In the genomic region with DNA sequence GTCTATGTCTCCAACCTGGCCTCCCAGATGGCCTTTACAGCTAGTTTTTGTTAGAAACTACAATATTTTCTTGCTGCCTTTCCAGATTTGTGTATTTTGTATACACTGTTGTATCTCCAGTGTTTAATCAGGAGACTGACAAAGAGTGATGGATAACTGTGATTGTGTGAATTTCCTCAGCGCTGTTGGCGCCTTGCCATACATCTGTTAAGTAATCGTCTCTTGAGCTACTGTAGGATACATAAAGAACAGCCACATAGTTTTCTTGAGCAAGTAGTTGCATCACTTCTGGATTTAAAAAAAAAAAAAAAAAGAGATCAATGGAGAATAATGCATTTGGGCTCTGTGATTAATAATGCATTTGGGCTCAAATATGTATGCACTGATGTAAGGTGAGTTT, we compare ENCODE assay signal across 20 mouse cellular contexts. TPM values are rescaled to one million over a fixed set of nuclear protein-coding genes. Genes with fewer than 3 reads are reported as not detected.
A peak's percentile ranks its signal among the peaks of the same experiment; 100 is the strongest.
DNase-seq lines count a peak whose midpoint lies in the region; ATAC-seq and TF ChIP-seq lines count a peak whose summit lies in the region.
"Had no signal": no experiment of that assay in that cellular context is flagged by ENCODE, and none has a peak within 500 bp of the region (broad histone marks: within the 10 kb centered on the region; RNA-seq: fewer than 3 reads in every experiment).

No protein-coding gene starts in this region.

- no peak for TF ChIP-seq CTCF in forebrain, postnatal 0 days (IDR thresholded peaks at IDR 0.05; ENCODE audit: low read depth)

- 62% methylated on average over 3 of the region's 3 CpGs for WGBS in forebrain, embryonic 13.5 days
- WGBS in forebrain, embryonic 11.5 days: 88% methylated on average over 3 of the region's 3 CpGs
- 36% methylated on average over 3 of the region's 3 CpGs for WGBS in lung, embryonic 15.5 days
- 50% methylated on average over 3 of the region's 3 CpGs for WGBS in forebrain, postnatal 0 days
- 66% methylated on average over 3 of the region's 3 CpGs for WGBS in kidney, embryonic 15.5 days

- H3K4me1 ChIP-seq in forebrain, embryonic 13.5 days: peaks cover 5% of the 10 kb centered on the region; the same call in 1 of the 2 replicates
- H3K4me1 ChIP-seq in forebrain, embryonic 11.5 days (replicated peaks; ENCODE audit: control insufficient read depth, insufficient read depth, low read length): no peaks in the 10 kb centered on the region
- 0 out of 2 replicates have a peak, but pooled peaks cover 3% of the 10 kb centered on the region for H3K4me1 ChIP-seq in lung, embryonic 15.5 days
- no peaks in the 10 kb centered on the region for H3K4me1 ChIP-seq in forebrain, postnatal 0 days (ENCODE audit: insufficient read depth)
- no peaks in the 10 kb centered on the region for H3K4me1 ChIP-seq in kidney, embryonic 15.5 days
- H3K4me1 ChIP-seq: embryonic facial prominence, embryonic 13.5 days; hindbrain, embryonic 15.5 days; limb, embryonic 15.5 days had no signal

- H3K36me3 ChIP-seq in forebrain, embryonic 13.5 days (ENCODE audit: poor library complexity, severe bottlenecking): no peaks in the 10 kb centered on the region
- H3K36me3 ChIP-seq in forebrain, embryonic 11.5 days (ENCODE audit: control insufficient read depth, insufficient read depth, low read length): no peaks in the 10 kb centered on the region
- no peaks in the 10 kb centered on the region for H3K36me3 ChIP-seq in lung, embryonic 15.5 days
- H3K36me3 ChIP-seq in forebrain, postnatal 0 days (ENCODE audit: insufficient read depth): no peaks in the 10 kb centered on the region
- H3K36me3 ChIP-seq in kidney, embryonic 15.5 days: no peaks in the 10 kb centered on the region
- H3K36me3 ChIP-seq: embryonic facial prominence, embryonic 13.5 days; hindbrain, embryonic 15.5 days; limb, embryonic 15.5 days had no signal

- no peak for DNase-seq in forebrain, embryonic 11.5 days (ENCODE audit: low spot score)
- DNase-seq in lung, postnatal 25 days (ENCODE audit: low spot score): no peak
- peak; percentile 45 for DNase-seq in forebrain, postnatal 0 days
- peak; percentile 21 to 35 for DNase-seq in lung, postnatal 4 days
- no peak for DNase-seq in ovary, postnatal 14 days (ENCODE audit: low spot score)
- DNase-seq: adrenal gland, adult 2 months; cerebellum, adult 9-11 months; gastrocnemius, adult 2 months; heart, postnatal 36 days; retina, postnatal 1 day; right cerebral cortex, postnatal 4 days had no signal

- H3K27me3 ChIP-seq in forebrain, embryonic 13.5 days: no peaks in the 10 kb centered on the region
- H3K27me3 ChIP-seq in forebrain, embryonic 11.5 days (ENCODE audit: control insufficient read depth, insufficient read depth, low read length): no peaks in the 10 kb centered on the region
- H3K27me3 ChIP-seq in lung, embryonic 15.5 days: no peaks in the 10 kb centered on the region
- H3K27me3 ChIP-seq in forebrain, postnatal 0 days (ENCODE audit: insufficient read depth, low read length): no peaks in the 10 kb centered on the region
- H3K27me3 ChIP-seq in kidney, embryonic 15.5 days: no peaks in the 10 kb centered on the region
- H3K27me3 ChIP-seq: CH12.LX; embryonic facial prominence, embryonic 13.5 days; hindbrain, embryonic 15.5 days; limb, embryonic 15.5 days had no signal

- H3K27ac ChIP-seq in forebrain, embryonic 13.5 days: 0 out of 2 replicates have a peak overlapping the region, but pooled peaks have one; percentile 19
- no peak overlapping the region for H3K27ac ChIP-seq in forebrain, embryonic 11.5 days (ENCODE audit: low read depth, low read length)
- H3K27ac ChIP-seq in lung, embryonic 15.5 days: peak overlapping the region; percentile 29; the same call in 1 of the 2 replicates
- no peak overlapping the region for H3K27ac ChIP-seq in forebrain, postnatal 0 days (ENCODE audit: low read depth, low read length)
- H3K27ac ChIP-seq in kidney, embryonic 15.5 days: no peak overlapping the region
- H3K27ac ChIP-seq: embryonic facial prominence, embryonic 13.5 days; gastrocnemius, adult 2 months; hindbrain, embryonic 15.5 days; kidney, postnatal 0 days; limb, embryonic 15.5 days had no signal

- ATAC-seq in forebrain, embryonic 13.5 days: peak; percentile 55; the same call in 1 of the 2 replicates
- ATAC-seq in forebrain, embryonic 11.5 days (replicated peaks; ENCODE audit: low FRiP score): no peak
- no peak for ATAC-seq in lung, embryonic 15.5 days (ENCODE audit: borderline replicate concordance, extremely low read depth, low FRiP score, low TSS enrichment)
- ATAC-seq in forebrain, postnatal 0 days: no peak
- ATAC-seq in kidney, embryonic 15.5 days (replicated peaks; ENCODE audit: low FRiP score): no peak
- ATAC-seq: intestine, embryonic 16.5 days had no signal

- no peak overlapping the region for H3K4me3 ChIP-seq in forebrain, embryonic 13.5 days
- H3K4me3 ChIP-seq in forebrain, embryonic 11.5 days (ENCODE audit: low read depth, low read length): no peak overlapping the region
- no peak overlapping the region for H3K4me3 ChIP-seq in lung, embryonic 15.5 days
- H3K4me3 ChIP-seq in forebrain, postnatal 0 days (ENCODE audit: low read depth, low read length): no peak overlapping the region
- no peak overlapping the region for H3K4me3 ChIP-seq in kidney, embryonic 15.5 days (replicated peaks)
- H3K4me3 ChIP-seq: embryonic facial prominence, embryonic 13.5 days; gastrocnemius, adult 2 months; hindbrain, embryonic 15.5 days; limb, embryonic 15.5 days had no signal

- no peak overlapping the region for H3K9ac ChIP-seq in forebrain, embryonic 13.5 days
- H3K9ac ChIP-seq in forebrain, embryonic 11.5 days (ENCODE audit: low read length): no peak overlapping the region
- H3K9ac ChIP-seq in lung, embryonic 15.5 days: no peak overlapping the region
- H3K9ac ChIP-seq in forebrain, postnatal 0 days: no peak overlapping the region
- no peak overlapping the region for H3K9ac ChIP-seq in kidney, embryonic 15.5 days
- H3K9ac ChIP-seq: embryonic facial prominence, embryonic 13.5 days; hindbrain, embryonic 15.5 days; limb, embryonic 15.5 days had no signal

- no peaks in the 10 kb centered on the region for H3K9me3 ChIP-seq in forebrain, embryonic 13.5 days (replicated peaks)
- H3K9me3 ChIP-seq in forebrain, embryonic 11.5 days (ENCODE audit: control insufficient read depth, low read length): no peaks in the 10 kb centered on the region
- H3K9me3 ChIP-seq in lung, embryonic 15.5 days: no peaks in the 10 kb centered on the region
- no peaks in the 10 kb centered on the region for H3K9me3 ChIP-seq in forebrain, postnatal 0 days (ENCODE audit: low read length)
- no peaks in the 10 kb centered on the region for H3K9me3 ChIP-seq in kidney, embryonic 15.5 days (replicated peaks)
- H3K9me3 ChIP-seq: embryonic facial prominence, embryonic 13.5 days; hindbrain, embryonic 15.5 days; limb, embryonic 15.5 days had no signal

- H3K4me2 ChIP-seq in forebrain, embryonic 13.5 days: no peak overlapping the region
- H3K4me2 ChIP-seq in forebrain, embryonic 11.5 days (ENCODE audit: low read depth, low read length, severe bottlenecking): no peak overlapping the region
- no peak overlapping the region for H3K4me2 ChIP-seq in lung, embryonic 15.5 days
- H3K4me2 ChIP-seq in forebrain, postnatal 0 days (ENCODE audit: low read depth): no peak overlapping the region
- H3K4me2 ChIP-seq in kidney, embryonic 15.5 days: no peak overlapping the region
- H3K4me2 ChIP-seq: embryonic facial prominence, embryonic 13.5 days; hindbrain, embryonic 15.5 days; limb, embryonic 15.5 days had no signal

RNA-seq across cellular contexts. Expression of gene Arhgap18, which starts 52.9 kb away (rescaled TPM):
- 20.3 and 22.5 TPM in 2 replicates for polyA plus RNA-seq in forebrain, embryonic 13.5 days (2015; fragmentation: Nextera tagmentation; extraction: Ambion mirVana)
- polyA plus RNA-seq in forebrain, embryonic 11.5 days (2014; fragmentation: Nextera tagmentation; extraction: Ambion mirVana): 18.2 and 20.9 TPM in 2 replicates
- polyA plus RNA-seq in lung, embryonic 15.5 days (2015; fragmentation: Nextera tagmentation; extraction: Ambion mirVana): 50.5 and 54.5 TPM in 2 replicates
- 11.3 and 13.1 TPM in 2 replicates for total RNA-seq in forebrain, postnatal 0 days (2014; rRNA removed)
- polyA plus RNA-seq in forebrain, postnatal 0 days (2015; fragmentation: Nextera tagmentation; extraction: Ambion mirVana): 7.6 and 9.1 TPM in 2 replicates
- polyA plus RNA-seq in kidney, embryonic 15.5 days (2015; fragmentation: Nextera tagmentation; extraction: Ambion mirVana): 41.0 and 45.0 TPM in 2 replicates

Comparison
In these comparisons a context has a peak if more than half of its experiments do, and no peak if none do; other contexts are left out.
1. H3K27ac ChIP-seq: peak in forebrain, embryonic 13.5 days (single experiment) and lung, embryonic 15.5 days (single experiment); none in forebrain, embryonic 11.5 days (single experiment), forebrain, postnatal 0 days (single experiment) and kidney, embryonic 15.5 days (single experiment).
2. DNase-seq: peak in forebrain, postnatal 0 days (single experiment) and lung, postnatal 4 days (2 of 2); none in forebrain, embryonic 11.5 days (single experiment), lung, postnatal 25 days (single experiment) and ovary, postnatal 14 days (single experiment).